Mouse (Mus musculus) intestine, embryonic 14.5 days (tissue): ENCODE measurements around the gene Gpkow. TPM values are rescaled to one million over a fixed set of nuclear protein-coding genes. Genes with fewer than 3 reads are reported as not detected.
"Not testable (repeated sequence)": the region's sequence is repeated elsewhere in the genome, so short reads cannot be mapped to it uniquely, and the experiment has no call there.

Source experiments
- ATAC-seq: fragments of 200-750 bp; cut with Nextera tagmentation; replicated peaks from 2 replicates; pipeline ENCODE4 v1.8.0; 2017; ENCODE audit warnings: low read depth, moderate number of reproducible peaks, moderate TSS enrichment, moderate library complexity; ENCODE audit not compliant: low FRiP score, low TSS enrichment
- DNase-seq: peaks from one replicate; pipeline ENCODE4 v3.0.0-alpha.2; 2018; ENCODE audit warnings: low spot score
- H3K27ac ChIP-seq: fragments of 300-500 bp; sonication (generic); 2 replicates; pipeline ENCODE4 v1.5.1; 2014; ENCODE audit warnings: low read depth, mild to moderate bottlenecking, control low read depth
- H3K27me3 ChIP-seq: fragments of 300-500 bp; sonication (generic); replicated peaks from 2 replicates; pipeline ENCODE4 v1.6.1; 2014; ENCODE audit warnings: low read length, control low read depth; ENCODE audit not compliant: control insufficient read depth, insufficient read depth
- H3K36me3 ChIP-seq: fragments of 300-500 bp; sonication (generic); 2 replicates; pipeline ENCODE4 v1.6.1; 2014; ENCODE audit warnings: low read length, control low read depth; ENCODE audit not compliant: control insufficient read depth, insufficient read depth
- H3K4me1 ChIP-seq: fragments of 300-500 bp; sonication (generic); replicated peaks from 2 replicates; pipeline ENCODE4 v1.6.1; 2014; ENCODE audit warnings: low read length, control low read depth, mixed read lengths; ENCODE audit not compliant: control insufficient read depth, insufficient read depth
- H3K4me2 ChIP-seq: fragments of 300-500 bp; sonication (generic); 2 replicates; pipeline ENCODE4 v1.6.1; 2014; ENCODE audit warnings: low read length
- H3K4me3 ChIP-seq: fragments of 300-500 bp; sonication (generic); 2 replicates; pipeline ENCODE4 v1.5.1; 2014; ENCODE audit warnings: low read depth, low read length, control low read depth, mixed read lengths
- H3K9ac ChIP-seq: fragments of 300-500 bp; sonication (generic); 2 replicates; pipeline ENCODE4 v1.6.1; 2014; ENCODE audit warnings: mild to moderate bottlenecking, low read length
- H3K9me3 ChIP-seq: fragments of 300-500 bp; sonication (generic); 2 replicates; pipeline ENCODE4 v1.6.1; 2016; ENCODE audit warnings: low read length, control low read depth; ENCODE audit not compliant: control insufficient read depth
- WGBS: fragments of 180-500 bp; shearing (Covaris S2); extraction: QIAGEN DNeasy Blood & Tissue Kit; methylation state at CpG from one replicate; pipeline ENCODE4 v1.1.7; 2014; 5-methylcytosine and 5-hydroxymethylcytosine counted together
- polyA plus RNA-seq: library from polyadenylated mRNA; unstranded; fragments of >200 nt; fragmentation: Nextera tagmentation; extraction: Ambion mirVana; gene quantifications from 2 replicates; pipeline ENCODE4 v1.2.1, GENCODE M21; 2014

Gpkow gene
- polyA plus RNA-seq, 1 experiment from 2014 or later = 33.6 TPM

DNA sequence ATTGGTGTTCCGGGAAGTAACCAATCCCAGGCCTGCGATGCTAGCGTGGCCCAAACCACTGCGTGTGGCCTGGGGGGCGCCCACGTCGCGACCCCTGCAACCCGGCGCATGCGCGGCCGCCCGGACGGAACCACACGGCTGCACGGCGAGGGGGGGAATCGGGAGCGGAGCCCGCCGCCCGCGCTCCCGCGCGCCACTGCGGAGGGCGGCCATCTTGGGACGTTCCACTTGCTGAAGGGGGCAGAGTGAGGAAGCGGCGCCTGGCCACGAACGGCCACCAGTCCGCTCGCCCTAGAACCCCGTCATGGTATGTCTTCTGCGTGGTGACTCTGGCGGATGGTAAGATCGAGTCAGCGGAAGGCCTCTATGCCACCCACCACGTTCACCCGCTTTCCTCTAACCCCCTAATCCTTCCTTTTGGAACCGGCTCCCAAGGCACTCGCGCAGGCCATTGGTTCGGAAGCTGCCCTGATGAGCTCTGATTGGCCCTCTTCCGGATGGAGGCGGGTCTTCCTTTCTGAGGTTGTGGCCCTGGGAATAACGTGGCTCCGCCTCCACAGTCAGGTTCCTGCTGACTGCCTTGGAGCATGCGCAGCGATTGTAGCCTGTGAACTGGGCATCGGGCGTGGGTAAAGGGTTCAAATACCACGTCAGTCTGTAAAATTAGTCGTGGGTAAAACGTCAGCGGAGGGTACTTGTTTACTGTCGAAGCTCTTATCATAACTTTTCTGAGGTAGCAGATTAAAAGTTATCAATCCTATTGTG is 17.4 kb downstream of the Gpkow start, which contains the start of gene Wdr45:
TSS of gene Wdr45 (plus strand) at position 199 of the 765 bp plus-strand sequence.
- not testable (repeated sequence) for H3K27ac ChIP-seq, H3K9me3 ChIP-seq, H3K36me3 ChIP-seq, H3K27me3 ChIP-seq, H3K4me1 ChIP-seq
- peak within 1 kb of the TSS; percentile 36 for H3K4me3 ChIP-seq
- DNase-seq = peak; percentile 80
- peak within 1 kb of the TSS; percentile 47 for H3K4me2 ChIP-seq
- 0 out of 2 replicates have a peak within 1 kb of the TSS, but pooled peaks have one; percentile 25 for H3K9ac ChIP-seq
- ATAC-seq = peak; percentile 97
- WGBS = 15% methylated on average over 39 of the region's 60 CpGs

DNA sequence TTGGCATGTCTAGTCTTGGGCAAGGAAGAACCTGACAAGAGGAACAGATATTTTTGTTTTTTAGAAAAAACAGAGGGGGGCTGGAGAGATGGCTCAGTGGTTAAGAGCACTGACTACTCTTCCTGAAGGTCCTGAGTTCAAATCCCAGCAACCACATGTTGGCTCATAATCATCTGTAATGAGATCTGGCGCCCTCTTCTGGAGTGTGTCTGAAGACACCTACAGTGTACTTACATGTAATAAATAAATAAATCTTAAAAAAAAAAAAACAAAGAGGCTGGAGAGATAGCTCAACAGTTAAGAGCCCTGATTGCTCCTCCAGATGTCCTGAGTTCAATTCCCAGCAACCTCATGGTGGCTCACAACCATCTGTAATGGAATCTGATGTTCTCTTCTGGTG is 19.1 kb downstream of the Gpkow start:
- DNase-seq, ATAC-seq, H3K4me1 ChIP-seq, H3K27ac ChIP-seq, H3K27me3 ChIP-seq, H3K4me2 ChIP-seq, H3K9ac ChIP-seq, H3K36me3 ChIP-seq, H3K4me3 ChIP-seq, H3K9me3 ChIP-seq: not testable (repeated sequence)
- WGBS = 29% methylated on average over 1 of the region's 1 CpGs

DNA sequence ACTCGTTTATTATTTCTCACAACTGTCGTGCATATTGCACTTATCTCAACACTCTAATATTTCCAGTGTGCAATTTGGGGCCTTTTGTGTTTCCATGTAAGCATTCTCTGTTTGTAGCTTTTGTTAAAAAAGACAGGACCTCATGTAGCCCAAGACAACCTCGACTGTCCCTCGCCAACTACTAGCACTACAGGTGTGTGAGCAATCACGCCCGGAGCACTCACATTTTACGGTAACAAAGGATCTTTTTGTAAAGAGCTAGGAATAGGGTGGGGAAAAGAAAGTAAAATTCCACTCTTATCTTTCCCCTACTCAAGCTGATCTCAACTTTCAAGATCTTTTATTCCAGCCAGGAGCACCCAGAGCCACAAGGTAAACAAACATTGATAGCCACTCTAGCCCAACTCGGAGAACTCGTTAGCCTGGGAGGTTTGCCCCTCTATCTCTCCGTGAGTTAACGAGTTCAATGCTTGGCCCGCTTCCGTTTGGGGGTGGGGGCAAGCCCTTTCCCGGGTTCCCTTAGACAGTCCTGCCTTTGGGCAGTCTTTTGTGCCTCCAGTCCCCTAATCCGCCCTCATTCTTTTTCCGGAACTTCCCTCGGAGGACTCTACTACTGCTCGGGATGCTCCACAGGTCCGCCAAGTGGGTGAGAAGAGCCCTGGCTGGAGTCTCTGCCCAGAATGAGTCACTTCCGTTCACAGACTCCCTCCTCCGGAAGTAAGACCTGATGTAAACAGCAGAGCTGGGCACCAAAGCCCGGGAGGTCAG is 24.8 kb downstream of the Gpkow start, which contains the start of gene Gm45208:
TSS of gene Gm45208 (plus strand) at position 732 of the 768 bp plus-strand sequence.
- Histone ChIP-seq H3K9ac (peak within 1 kb of the TSS; percentile 49), H3K27ac (peak within 1 kb of the TSS; percentile 85), H3K4me3 (peak within 1 kb of the TSS; percentile 58), H3K36me3 (peaks cover 6% of the 10 kb centered on the region; the same call in 1 of the 2 replicates), H3K4me2 (peak within 1 kb of the TSS; percentile 65), H3K27me3 (no peaks in the 10 kb centered on the region), H3K4me1 (no peaks in the 10 kb centered on the region), H3K9me3 (no peaks in the 10 kb centered on the region)
- WGBS = 14% methylated on average over 22 of the region's 22 CpGs
- DNase-seq (peak; percentile 91), ATAC-seq (peak; percentile 91)

DNA sequence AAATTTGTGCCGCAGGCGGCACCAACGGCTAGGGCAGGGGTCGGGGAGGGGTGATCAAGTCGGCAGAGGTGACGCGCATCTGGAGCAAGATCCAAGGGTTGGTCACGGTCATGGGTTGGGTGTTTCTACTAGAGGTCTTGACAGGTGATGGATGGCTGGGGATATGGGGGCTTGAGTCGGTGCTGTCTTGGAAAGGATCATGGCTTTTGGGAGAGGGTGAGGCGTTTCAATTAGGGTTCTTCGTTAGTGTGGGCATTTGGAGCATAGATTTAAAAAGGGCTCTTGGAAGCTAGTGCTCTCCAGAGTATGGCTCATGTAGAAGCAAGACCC is 25.3 kb downstream of the Gpkow start:
- Histone ChIP-seq H3K9ac (peak overlapping the region; percentile 49), H3K27ac (peak overlapping the region; percentile 85), H3K4me3 (peak overlapping the region; percentile 58), H3K27me3 (no peaks in the 10 kb centered on the region), H3K9me3 (no peaks in the 10 kb centered on the region), H3K4me1 (no peaks in the 10 kb centered on the region), H3K4me2 (peak overlapping the region; percentile 65), H3K36me3 (peaks cover 11% of the 10 kb centered on the region; the same call in 1 of the 2 replicates)
- DNase-seq = no peak
- 13% methylated on average over 11 of the region's 11 CpGs for WGBS
- no peak for ATAC-seq

DNA sequence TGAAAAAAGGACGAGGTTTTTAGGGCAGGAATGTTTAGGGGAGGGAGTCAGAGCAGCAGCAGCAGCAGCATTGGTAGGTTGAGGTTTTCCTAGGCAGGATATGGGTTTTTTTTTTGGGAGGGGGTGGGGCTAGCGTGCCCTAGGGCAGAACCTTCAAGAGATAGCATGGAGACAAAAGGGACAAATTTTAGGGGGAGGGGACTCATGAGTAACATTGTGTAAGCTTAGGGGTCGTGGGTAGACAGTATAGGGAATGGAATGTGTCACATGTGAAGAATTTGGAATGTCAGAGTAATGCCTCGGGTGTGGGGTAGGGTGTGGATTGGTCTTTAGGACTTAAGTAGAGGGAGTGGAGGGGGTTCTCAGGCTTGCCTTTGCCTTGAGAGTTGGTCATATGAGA is 25.8 kb downstream of the Gpkow start:
- no peak overlapping the region for H3K27ac ChIP-seq
- peak overlapping the region; percentile 49 for H3K9ac ChIP-seq
- WGBS = 17% methylated on average over 4 of the region's 4 CpGs

DNA sequence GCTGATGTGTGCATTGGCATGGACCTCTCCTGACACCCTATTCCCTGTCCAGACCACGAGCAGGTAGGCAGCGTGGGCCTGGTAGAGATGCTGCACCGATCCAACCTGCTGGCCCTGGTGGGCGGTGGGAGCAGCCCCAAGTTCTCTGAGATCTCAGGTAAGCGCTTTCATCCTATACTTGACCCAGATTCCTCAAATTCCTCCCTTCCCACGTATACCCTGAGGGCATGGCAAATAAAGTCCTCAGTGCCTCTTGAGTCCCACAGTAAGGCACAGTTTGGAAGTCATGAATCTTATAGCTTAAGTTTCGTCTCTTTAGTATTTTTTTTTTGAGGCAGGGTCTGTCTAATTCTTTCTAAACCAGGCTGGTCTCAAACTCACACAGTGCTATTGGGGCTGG is 27.2 kb downstream of the Gpkow start:
- no peaks in the 10 kb centered on the region for H3K4me1 ChIP-seq
- H3K9ac ChIP-seq = no peak overlapping the region
- peaks cover 12% of the 10 kb centered on the region; the same call in 1 of the 2 replicates for H3K36me3 ChIP-seq
- WGBS = 82% methylated on average over 4 of the region's 7 CpGs
- no peaks in the 10 kb centered on the region for H3K27me3 ChIP-seq
- no peak overlapping the region for H3K4me3 ChIP-seq
- no peaks in the 10 kb centered on the region for H3K9me3 ChIP-seq
- H3K27ac ChIP-seq = no peak overlapping the region
- ATAC-seq = no peak
- H3K4me2 ChIP-seq = no peak overlapping the region
- no peak for DNase-seq

More for the DNA sequence above, 25.8 kb downstream of the Gpkow start:
- Histone ChIP-seq H3K4me3 (peak overlapping the region; percentile 58), H3K4me2 (peak overlapping the region; percentile 65), H3K4me1 (no peaks in the 10 kb centered on the region), H3K36me3 (peaks cover 12% of the 10 kb centered on the region; the same call in 1 of the 2 replicates), H3K9me3 (no peaks in the 10 kb centered on the region), H3K27me3 (no peaks in the 10 kb centered on the region)
- no peak for ATAC-seq
- DNase-seq = no peak

DNA sequence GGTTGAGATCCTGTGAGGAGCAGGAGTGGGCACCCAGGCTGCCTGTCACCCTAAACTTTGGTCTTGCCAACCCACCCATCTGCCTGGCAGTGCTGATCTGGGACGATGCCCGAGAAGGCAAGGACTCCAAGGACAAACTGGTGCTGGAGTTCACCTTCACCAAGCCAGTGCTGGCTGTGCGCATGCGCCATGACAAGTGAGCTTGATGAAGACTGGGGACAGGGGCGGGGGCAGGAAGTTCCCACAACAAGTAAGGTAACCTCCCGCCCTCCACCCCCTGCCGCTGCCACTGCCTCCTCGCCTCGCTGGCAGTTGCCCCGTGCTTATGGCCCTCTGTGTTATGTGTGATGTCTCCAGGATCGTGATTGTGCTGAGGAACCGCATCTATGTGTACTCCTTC is 28.9 kb downstream of the Gpkow start:
- H3K27me3 ChIP-seq = no peaks in the 10 kb centered on the region
- H3K4me2 ChIP-seq = no peak overlapping the region
- DNase-seq (no peak), ATAC-seq (no peak)
- H3K4me1 ChIP-seq = no peaks in the 10 kb centered on the region
- no peaks in the 10 kb centered on the region for H3K9me3 ChIP-seq
- no peak overlapping the region for H3K4me3 ChIP-seq
- 85% methylated on average over 10 of the region's 12 CpGs for WGBS
- no peak overlapping the region for H3K9ac ChIP-seq
- H3K27ac ChIP-seq = no peak overlapping the region
- H3K36me3 ChIP-seq = peaks cover 12% of the 10 kb centered on the region; the same call in 1 of the 2 replicates

DNA sequence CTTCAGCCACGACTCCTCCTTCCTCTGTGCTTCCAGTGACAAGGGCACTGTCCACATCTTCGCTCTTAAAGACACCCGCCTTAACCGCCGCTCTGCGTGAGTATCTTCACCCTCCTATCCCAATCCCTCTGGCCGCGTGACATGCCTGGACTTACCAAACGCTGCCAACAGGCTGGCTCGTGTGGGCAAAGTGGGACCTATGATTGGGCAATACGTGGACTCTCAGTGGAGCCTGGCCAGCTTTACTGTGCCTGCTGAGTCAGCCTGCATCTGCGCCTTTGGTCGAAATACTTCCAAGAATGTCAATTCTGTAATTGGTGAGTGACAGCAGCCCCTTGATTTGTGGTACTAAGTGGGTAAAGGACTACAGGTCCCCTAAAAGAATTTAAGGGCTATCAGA is 30.2 kb downstream of the Gpkow start:
- 92% methylated on average over 13 of the region's 13 CpGs for WGBS
- no peak for DNase-seq
- ATAC-seq = no peak

More for the DNA sequence above, 30.2 kb downstream of the Gpkow start:
- no peaks in the 10 kb centered on the region for H3K4me1 ChIP-seq
- no peaks in the 10 kb centered on the region for H3K27me3 ChIP-seq
- H3K4me2 ChIP-seq = no peak overlapping the region
- H3K9me3 ChIP-seq = no peaks in the 10 kb centered on the region
- peaks cover 12% of the 10 kb centered on the region; the same call in 1 of the 2 replicates for H3K36me3 ChIP-seq
- no peak overlapping the region for H3K4me3 ChIP-seq
- H3K9ac ChIP-seq = no peak overlapping the region
- H3K27ac ChIP-seq = no peak overlapping the region
